Mouse (Mus musculus): ENCODE measurements around the gene Ttc33.

DNA sequence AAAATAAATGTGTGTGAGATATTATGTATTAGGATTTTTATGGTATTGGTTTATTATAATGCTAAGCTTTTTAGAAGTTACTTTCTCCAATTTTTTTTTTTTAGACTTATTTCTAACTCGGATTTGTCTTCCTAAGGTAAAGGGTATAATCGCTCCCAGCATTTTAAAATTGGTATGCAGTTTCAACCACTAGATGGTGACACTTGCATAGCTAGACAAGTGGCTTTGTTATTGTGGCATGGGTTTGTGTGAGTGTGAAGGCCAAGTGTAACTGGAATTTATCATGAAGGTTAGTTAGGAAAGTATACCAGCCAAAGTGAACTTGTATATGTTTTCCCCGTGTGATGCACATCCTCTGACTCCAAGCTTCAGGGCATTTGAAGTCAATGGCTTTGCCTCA, 8.5 kb downstream of the Ttc33 start:
- TF ChIP-seq EP300 (IDR thresholded peaks at IDR 0.05; ENCODE audit: low read depth) (no peak), CTCF (IDR thresholded peaks at IDR 0.05; ENCODE audit: low read depth) (peak; percentile 55; the same call in 1 of the 2 replicates)

Data from liver, embryonic 14.5 days (tissue).